Mouse (Mus musculus): Measurements from ENCODE around the gene Cenpo.

GRCm38 (mm10) chr12:4198702-4199101, 35.4 kb downstream of the Cenpo start:
- TF ChIP-seq CTCF (IDR thresholded peaks at IDR 0.05; ENCODE audit: low read depth) (no peak), EP300 (IDR thresholded peaks at IDR 0.05; ENCODE audit: low read depth) (no peak)
